Mouse (Mus musculus): ENCODE measurements around the gene Tenm4.

- TF ChIP-seq USF1 (IDR thresholded peaks at IDR 0.05; ENCODE audit: low read depth, low read length) (no peak), MAX (IDR thresholded peaks at IDR 0.05; ENCODE audit: low read length) (no peak), UBTF (IDR thresholded peaks at IDR 0.05; ENCODE audit: low read depth, low read length) (no peak), POLR2A (IDR thresholded peaks at IDR 0.05; ENCODE audit: low read depth, low read length) (no peak), CTCF (conservative IDR thresholded peaks at IDR 0.05 in 1 of 2, IDR thresholded peaks at IDR 0.05 in 1 of 2; ENCODE audit: low read depth in 2 of 2, low read length in 2 of 2) (no peak), SMC3 (IDR thresholded peaks at IDR 0.05; ENCODE audit: low read depth, low read length) (no peak), ZC3H11A (IDR thresholded peaks at IDR 0.05; ENCODE audit: low read depth, low read length) (no peak), CHD1 (IDR thresholded peaks at IDR 0.05; ENCODE audit: low read depth, low read length) (no peak), KAT2A (IDR thresholded peaks at IDR 0.05; ENCODE audit: insufficient replicate concordance, low read length) (no peak)
Observed at GRCm38 (mm10) chr7:96838271-96838841, 667.3 kb downstream of the Tenm4 start.

Data from CH12.LX (cell line).